In the genomic region with DNA sequence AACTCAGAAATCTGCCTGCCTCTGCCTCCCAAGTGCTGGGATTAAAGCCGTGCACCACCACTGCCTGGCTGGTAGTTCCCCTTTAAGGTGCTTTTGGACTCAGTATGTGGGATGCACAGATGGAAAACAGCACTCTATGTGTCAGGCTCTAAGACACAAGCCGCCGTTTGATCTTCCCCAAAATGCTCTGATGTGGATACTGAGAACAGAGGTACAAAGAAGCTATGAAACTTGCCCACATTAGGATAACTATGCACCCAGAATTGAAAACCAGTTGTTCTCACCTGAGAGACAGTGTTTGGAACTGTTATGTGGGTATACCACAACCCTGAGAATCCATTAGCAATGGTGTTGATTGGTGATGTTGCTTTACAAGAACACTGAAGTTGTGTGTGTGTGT, we compare ENCODE assay signal across 17 mouse cellular contexts.
"Had no signal": no experiment of that assay in that cellular context is flagged by ENCODE, and none has a peak within 500 bp of the region (broad histone marks: within the 10 kb centered on the region; RNA-seq: fewer than 3 reads in every experiment).

No protein-coding gene starts in this region.

- H3K4me3 ChIP-seq: layer of hippocampus, adult 2 months; limb, embryonic 12.5 days; limb, embryonic 15.5 days; midbrain, embryonic 12.5 days; midbrain, embryonic 15.5 days; neural tube, embryonic 13.5 days had no signal

- H3K36me3 ChIP-seq: limb, embryonic 12.5 days; limb, embryonic 15.5 days; midbrain, embryonic 12.5 days; midbrain, embryonic 15.5 days; neural tube, embryonic 13.5 days had no signal

- H3K4me1 ChIP-seq: limb, embryonic 12.5 days; limb, embryonic 15.5 days; midbrain, embryonic 12.5 days; midbrain, embryonic 15.5 days; neural tube, embryonic 13.5 days had no signal

- H3K9me3 ChIP-seq: limb, embryonic 12.5 days; limb, embryonic 15.5 days; midbrain, embryonic 12.5 days; midbrain, embryonic 15.5 days; neural tube, embryonic 13.5 days had no signal

- H3K27me3 ChIP-seq: limb, embryonic 12.5 days; limb, embryonic 15.5 days had no signal

- DNase-seq: kidney, adult 18-20 months; kidney, adult 9 months; kidney, postnatal 25 days; layer of hippocampus, adult 9-11 months; left cerebral cortex, postnatal 4 days; liver, postnatal 0 days; lung, embryonic 14.5 days; retina, postnatal 1 day had no signal

- H3K27ac ChIP-seq: kidney, postnatal 0 days; layer of hippocampus, adult 2 months; limb, embryonic 12.5 days; limb, embryonic 15.5 days; liver, embryonic 14.5 days; macrophage; midbrain, embryonic 12.5 days; midbrain, embryonic 15.5 days; neural tube, embryonic 13.5 days had no signal
